In the genomic region with DNA sequence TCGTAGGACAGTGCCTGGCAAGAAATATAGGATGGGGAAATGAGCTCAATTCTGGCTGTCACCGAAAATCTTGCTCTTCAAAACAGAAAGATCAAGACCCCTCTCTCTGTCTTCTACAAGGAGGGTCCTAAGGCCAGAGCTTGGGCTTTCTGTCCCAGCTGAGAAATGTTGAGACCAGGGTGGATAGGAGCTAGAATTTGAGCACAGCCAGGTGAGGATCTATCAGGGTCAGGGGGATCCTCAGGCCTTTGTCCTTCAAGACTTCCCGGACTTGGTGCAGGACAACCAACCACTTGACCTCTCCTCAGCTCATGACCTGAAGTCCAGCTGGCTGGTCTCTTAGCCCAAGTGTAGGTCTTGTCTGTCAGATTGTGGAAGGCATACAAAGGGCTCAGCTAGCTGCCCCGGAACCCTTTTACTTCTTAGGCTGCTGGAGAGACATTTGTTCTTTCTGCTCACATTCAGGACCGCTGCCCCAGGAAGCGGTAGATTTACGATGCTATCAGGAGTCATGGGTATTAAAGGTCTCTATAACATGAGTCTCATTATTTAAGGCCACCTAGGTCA, we compare ENCODE assay signal across 10 mouse cellular contexts. TPM values are rescaled to one million over a fixed set of nuclear protein-coding genes. Genes with fewer than 3 reads are reported as not detected.
DNase-seq lines count a peak whose midpoint lies in the region; ATAC-seq and TF ChIP-seq lines count a peak whose summit lies in the region.
"Had no signal": no experiment of that assay in that cellular context is flagged by ENCODE, and none has a peak within 500 bp of the region (broad histone marks: within the 10 kb centered on the region; RNA-seq: fewer than 3 reads in every experiment).

No protein-coding gene starts in this region.

- intact Hi-C loops in heart, adult 2 months (cut with DNase I), result no loop called here

- 64% methylated on average over 7 of the region's 7 CpGs for WGBS in heart, adult 2 months
- WGBS in liver, embryonic 11.5 days, result 71% methylated on average over 7 of the region's 7 CpGs
- WGBS in forebrain, embryonic 15.5 days, result 53% methylated on average over 7 of the region's 7 CpGs
- 52% methylated on average over 7 of the region's 7 CpGs for WGBS in midbrain, embryonic 14.5 days

- no peaks in the 10 kb centered on the region for H3K79me2 ChIP-seq in heart, adult 2 months (replicated peaks; ENCODE audit: control insufficient read depth, insufficient read depth, low read length)

- no peak for DNase-seq in heart, adult 2 months
- no peak for DNase-seq in heart, adult 8-10 months (ENCODE audit: low spot score)
- DNase-seq in liver, embryonic 11.5 days (ENCODE audit: low spot score), result no peak
- DNase-seq in liver, result no peak
- DNase-seq in thymus, postnatal 0 days (ENCODE audit: low spot score), result peak; percentile 46
- no peak for DNase-seq in cerebellum, adult 9-10 months
- DNase-seq in midbrain, embryonic 14.5 days, result no peak

- no peaks in the 10 kb centered on the region for H3K27me3 ChIP-seq in heart, adult 2 months (ENCODE audit: control insufficient read depth, insufficient read depth, low read length)
- no peaks in the 10 kb centered on the region for H3K27me3 ChIP-seq in liver, embryonic 11.5 days (replicated peaks; ENCODE audit: control insufficient read depth, insufficient read depth, low read length)
- no peaks in the 10 kb centered on the region for H3K27me3 ChIP-seq in forebrain, embryonic 15.5 days
- no peaks in the 10 kb centered on the region for H3K27me3 ChIP-seq in midbrain, embryonic 14.5 days (ENCODE audit: control insufficient read depth, insufficient read depth, low read length)

- H3K4me2 ChIP-seq in liver, embryonic 11.5 days, result no peak overlapping the region
- H3K4me2 ChIP-seq in forebrain, embryonic 15.5 days (replicated peaks), result no peak overlapping the region
- no peak overlapping the region for H3K4me2 ChIP-seq in midbrain, embryonic 14.5 days (ENCODE audit: low read length)

- TF ChIP-seq CTCF in heart, adult 2 months (IDR thresholded peaks at IDR 0.05), result no peak

- peak overlapping the region; percentile 48; the same call in 1 of the 2 replicates for H3K27ac ChIP-seq in heart, adult 2 months
- H3K27ac ChIP-seq in liver, embryonic 11.5 days (ENCODE audit: low read depth, low read length), result no peak overlapping the region; the same call in 1 of the 2 replicates
- H3K27ac ChIP-seq in forebrain, embryonic 15.5 days (replicated peaks), result peak overlapping the region; percentile 76
- H3K27ac ChIP-seq in midbrain, embryonic 14.5 days (replicated peaks; ENCODE audit: low read depth, low read length), result no peak overlapping the region

- no peak for TF ChIP-seq POLR2A in heart, adult 2 months (IDR thresholded peaks at IDR 0.05; ENCODE audit: insufficient read depth, low read depth, low read length)

- H3K4me1 ChIP-seq in heart, adult 2 months (ENCODE audit: control insufficient read depth, insufficient read depth, low read length), result peaks cover 6% of the 10 kb centered on the region; the same call in 1 of the 2 replicates
- H3K4me1 ChIP-seq in liver, embryonic 11.5 days (replicated peaks; ENCODE audit: control insufficient read depth, insufficient read depth, low read length), result peaks cover 14% of the 10 kb centered on the region
- H3K4me1 ChIP-seq in forebrain, embryonic 15.5 days, result peaks cover 37% of the 10 kb centered on the region
- no peaks in the 10 kb centered on the region for H3K4me1 ChIP-seq in midbrain, embryonic 14.5 days (ENCODE audit: control insufficient read depth, insufficient read depth, low read length)

- TF ChIP-seq EP300 in heart, adult 2 months (IDR thresholded peaks at IDR 0.05; ENCODE audit: insufficient read depth, low read depth, low read length), result no peak

- H3K4me3 ChIP-seq in heart, adult 2 months, result no peak overlapping the region
- H3K4me3 ChIP-seq in liver, embryonic 11.5 days (ENCODE audit: low read depth, low read length), result no peak overlapping the region
- H3K4me3 ChIP-seq in forebrain, embryonic 15.5 days, result no peak overlapping the region
- no peak overlapping the region for H3K4me3 ChIP-seq in midbrain, embryonic 14.5 days (replicated peaks; ENCODE audit: low read depth, low read length)

- H3K9me3 ChIP-seq in liver, embryonic 11.5 days (ENCODE audit: control insufficient read depth, low read length), result no peaks in the 10 kb centered on the region
- H3K9me3 ChIP-seq in forebrain, embryonic 15.5 days, result no peaks in the 10 kb centered on the region
- no peaks in the 10 kb centered on the region for H3K9me3 ChIP-seq in midbrain, embryonic 14.5 days (ENCODE audit: control insufficient read depth, low read length)

- H3K36me3 ChIP-seq in heart, adult 2 months (ENCODE audit: control insufficient read depth, insufficient read depth, low read length), result peaks cover 6% of the 10 kb centered on the region
- H3K36me3 ChIP-seq in liver, embryonic 11.5 days (ENCODE audit: control insufficient read depth, insufficient read depth, low read length), result peaks cover 25% of the 10 kb centered on the region
- peaks cover 26% of the 10 kb centered on the region for H3K36me3 ChIP-seq in forebrain, embryonic 15.5 days
- peaks cover 43% of the 10 kb centered on the region for H3K36me3 ChIP-seq in midbrain, embryonic 14.5 days (ENCODE audit: control insufficient read depth, insufficient read depth, low read length)

- ATAC-seq in liver, embryonic 11.5 days (replicated peaks; ENCODE audit: low FRiP score), result no peak
- ATAC-seq in forebrain, embryonic 15.5 days (replicated peaks), result no peak
- ATAC-seq in midbrain, embryonic 14.5 days (ENCODE audit: low FRiP score, low TSS enrichment), result no peak

- no peak overlapping the region for H3K9ac ChIP-seq in heart, adult 2 months (ENCODE audit: low read depth, low read length)
- H3K9ac ChIP-seq in liver, embryonic 11.5 days (ENCODE audit: low read depth, low read length), result peak overlapping the region; percentile 8; the same call in 1 of the 2 replicates
- no peak overlapping the region for H3K9ac ChIP-seq in forebrain, embryonic 15.5 days (replicated peaks)
- H3K9ac ChIP-seq in midbrain, embryonic 14.5 days (replicated peaks; ENCODE audit: low read length), result no peak overlapping the region; the same call in 1 of the 2 replicates

RNA-seq across cellular contexts. Expression of a gene that starts 12.6 kb away (rescaled TPM):
- 10 to 100 TPM; 41.4 to 41.9 TPM for total RNA-seq in heart, adult 2 months (2021)
- 9.3 and 13.6 TPM in 2 replicates for polyA plus RNA-seq in heart, adult 2 months (2012; rRNA removed)
- total RNA-seq in heart, adult 8-10 months (2022), result 10 to 100 TPM; 37.4 to 46.3 (median 40.7) TPM
- polyA plus RNA-seq in liver, embryonic 11.5 days (2014; fragmentation: Nextera tagmentation; extraction: Ambion mirVana), result 79.0 and 83.2 TPM in 2 replicates
- 150 and 152 TPM in 2 replicates for polyA plus RNA-seq in forebrain, embryonic 15.5 days (2015; fragmentation: Nextera tagmentation; extraction: Ambion mirVana)
- 213 and 255 TPM in 2 replicates for polyA plus RNA-seq in thymus, postnatal 0 days (2015; fragmentation: Nextera tagmentation; extraction: Ambion mirVana)
- 75.7 and 96.9 TPM in 2 replicates for polyA plus RNA-seq in midbrain, embryonic 14.5 days (2014; fragmentation: Nextera tagmentation; extraction: Ambion mirVana)

RNA-seq across cellular contexts. Expression of a gene that starts 13.4 kb away (rescaled TPM):
- not detected for total RNA-seq in heart, adult 2 months (2021)
- polyA plus RNA-seq in heart, adult 2 months (2012; rRNA removed), result 0.31 TPM in 1 of 2 replicates, not detected in the other
- not detected for total RNA-seq in heart, adult 8-10 months (2022)
- 0.53 TPM in 1 of 2 replicates, not detected in the other for polyA plus RNA-seq in liver, embryonic 11.5 days (2014; fragmentation: Nextera tagmentation; extraction: Ambion mirVana)
- 0.47 and 0.69 TPM in 2 replicates for polyA plus RNA-seq in forebrain, embryonic 15.5 days (2015; fragmentation: Nextera tagmentation; extraction: Ambion mirVana)
- polyA plus RNA-seq in thymus, postnatal 0 days (2015; fragmentation: Nextera tagmentation; extraction: Ambion mirVana), result 1.2 TPM in 2 replicates
- polyA plus RNA-seq in midbrain, embryonic 14.5 days (2014; fragmentation: Nextera tagmentation; extraction: Ambion mirVana), result 0.82 and 1.1 TPM in 2 replicates
- total RNA-seq: MEL had no signal
- polyA plus RNA-seq: liver, embryonic 16.5 days had no signal

RNA-seq across cellular contexts. Expression of a gene that starts 18.7 kb away (rescaled TPM):
- total RNA-seq in heart, adult 2 months (2021), result 10 to 100 TPM; 42.5 to 51.6 TPM
- polyA plus RNA-seq in heart, adult 2 months (2012; rRNA removed), result 39.2 TPM in 2 replicates
- total RNA-seq in heart, adult 8-10 months (2022), result 10 to 100 TPM; 45.5 to 50.0 (median 47.4) TPM
- polyA plus RNA-seq in liver, embryonic 11.5 days (2014; fragmentation: Nextera tagmentation; extraction: Ambion mirVana), result 31.4 and 33.0 TPM in 2 replicates
- polyA plus RNA-seq in forebrain, embryonic 15.5 days (2015; fragmentation: Nextera tagmentation; extraction: Ambion mirVana), result 26.5 and 29.0 TPM in 2 replicates
- polyA plus RNA-seq in thymus, postnatal 0 days (2015; fragmentation: Nextera tagmentation; extraction: Ambion mirVana), result 28.5 and 30.8 TPM in 2 replicates
- polyA plus RNA-seq in midbrain, embryonic 14.5 days (2014; fragmentation: Nextera tagmentation; extraction: Ambion mirVana), result 23.8 and 26.2 TPM in 2 replicates

RNA-seq across cellular contexts. Expression of a gene that starts 57.9 kb away (rescaled TPM):
- total RNA-seq in heart, adult 2 months (2021), result 10 to 100 TPM; 46.4 to 48.9 TPM
- polyA plus RNA-seq in heart, adult 2 months (2012; rRNA removed), result 61.7 and 69.0 TPM in 2 replicates
- total RNA-seq in heart, adult 8-10 months (2022), result 10 to 100 TPM; 41.6 to 53.8 (median 51.7) TPM
- polyA plus RNA-seq in liver, embryonic 11.5 days (2014; fragmentation: Nextera tagmentation; extraction: Ambion mirVana), result 74.2 and 76.3 TPM in 2 replicates
- polyA plus RNA-seq in forebrain, embryonic 15.5 days (2015; fragmentation: Nextera tagmentation; extraction: Ambion mirVana), result 184 and 193 TPM in 2 replicates
- 97.3 and 105 TPM in 2 replicates for polyA plus RNA-seq in thymus, postnatal 0 days (2015; fragmentation: Nextera tagmentation; extraction: Ambion mirVana)
- polyA plus RNA-seq in midbrain, embryonic 14.5 days (2014; fragmentation: Nextera tagmentation; extraction: Ambion mirVana), result 227 and 250 TPM in 2 replicates

Comparison
In these comparisons a context has a peak if more than half of its experiments do, and no peak if none do; other contexts are left out.
1. H3K27ac ChIP-seq: peak in heart, adult 2 months (single experiment) and forebrain, embryonic 15.5 days (single experiment); none in liver, embryonic 11.5 days (single experiment) and midbrain, embryonic 14.5 days (single experiment).